Mouse (Mus musculus): ENCODE data around the gene Slc45a2. TPM values are rescaled to one million over a fixed set of nuclear protein-coding genes. Genes with fewer than 3 reads are reported as not detected.

The Slc45a2 gene
- polyA plus RNA-seq, 1 experiment: not detected

- Histone ChIP-seq H3K4me3 (ENCODE audit: insufficient read depth, poor library complexity, severe bottlenecking) (no peak overlapping the region), H3ac (ENCODE audit: control insufficient read depth, insufficient read length, low read depth) (no peak overlapping the region), H3K27me3 (ENCODE audit: control insufficient read depth, insufficient read depth, insufficient read length) (no peaks in the 10 kb centered on the region), H3K79me2 (ENCODE audit: control insufficient read depth, insufficient read depth) (no peaks in the 10 kb centered on the region), H3K79me3 (ENCODE audit: low read depth) (no peaks in the 10 kb centered on the region), H3K36me3 (ENCODE audit: control insufficient read depth, insufficient read depth) (no peaks in the 10 kb centered on the region)
- TF ChIP-seq MAX (IDR thresholded peaks at IDR 0.05): no peak
- no peak for TF ChIP-seq FOSL1 (IDR thresholded peaks at IDR 0.05; ENCODE audit: insufficient read depth, low read length, poor library complexity, severe bottlenecking)
- no peak for TF ChIP-seq CTCF (IDR thresholded peaks at IDR 0.05; ENCODE audit: control insufficient read depth, insufficient read depth, insufficient read length)
- TF ChIP-seq USF1 (IDR thresholded peaks at IDR 0.05; ENCODE audit: low read depth): no peak
- no peak for TF ChIP-seq MYOD1 (IDR thresholded peaks at IDR 0.05; ENCODE audit: control insufficient read depth, insufficient read length, low read depth)
- no peak for TF ChIP-seq CEBPB (IDR thresholded peaks at IDR 0.05; ENCODE audit: low read depth)
- no peak for TF ChIP-seq MYOG (IDR thresholded peaks at IDR 0.05; ENCODE audit: control insufficient read depth, extremely low read depth, insufficient read length)
Measured at GRCm38 (mm10) chr15:10955156-10955555, 45.4 kb upstream of the Slc45a2 start.

- Histone ChIP-seq H3K79me2 (ENCODE audit: control insufficient read depth, insufficient read depth) (no peaks in the 10 kb centered on the region), H3K79me3 (ENCODE audit: low read depth) (no peaks in the 10 kb centered on the region), H3K27me3 (ENCODE audit: control insufficient read depth, insufficient read depth, insufficient read length) (no peaks in the 10 kb centered on the region), H3K36me3 (ENCODE audit: control insufficient read depth, insufficient read depth) (no peaks in the 10 kb centered on the region), H3K4me3 (ENCODE audit: insufficient read depth, poor library complexity, severe bottlenecking) (no peak overlapping the region), H3ac (ENCODE audit: control insufficient read depth, insufficient read length, low read depth) (no peak overlapping the region)
- TF ChIP-seq CTCF (IDR thresholded peaks at IDR 0.05; ENCODE audit: control insufficient read depth, insufficient read depth, insufficient read length) (no peak), MAX (IDR thresholded peaks at IDR 0.05) (no peak), MYOG (IDR thresholded peaks at IDR 0.05; ENCODE audit: control insufficient read depth, extremely low read depth, insufficient read length) (no peak), CEBPB (IDR thresholded peaks at IDR 0.05; ENCODE audit: low read depth) (no peak), FOSL1 (IDR thresholded peaks at IDR 0.05; ENCODE audit: insufficient read depth, low read length, poor library complexity, severe bottlenecking) (no peak), MYOD1 (IDR thresholded peaks at IDR 0.05; ENCODE audit: control insufficient read depth, insufficient read length, low read depth) (no peak), USF1 (IDR thresholded peaks at IDR 0.05; ENCODE audit: low read depth) (no peak)
Measured at GRCm38 (mm10) chr15:10956706-10957105, 43.8 kb upstream of the Slc45a2 start.

DNA sequence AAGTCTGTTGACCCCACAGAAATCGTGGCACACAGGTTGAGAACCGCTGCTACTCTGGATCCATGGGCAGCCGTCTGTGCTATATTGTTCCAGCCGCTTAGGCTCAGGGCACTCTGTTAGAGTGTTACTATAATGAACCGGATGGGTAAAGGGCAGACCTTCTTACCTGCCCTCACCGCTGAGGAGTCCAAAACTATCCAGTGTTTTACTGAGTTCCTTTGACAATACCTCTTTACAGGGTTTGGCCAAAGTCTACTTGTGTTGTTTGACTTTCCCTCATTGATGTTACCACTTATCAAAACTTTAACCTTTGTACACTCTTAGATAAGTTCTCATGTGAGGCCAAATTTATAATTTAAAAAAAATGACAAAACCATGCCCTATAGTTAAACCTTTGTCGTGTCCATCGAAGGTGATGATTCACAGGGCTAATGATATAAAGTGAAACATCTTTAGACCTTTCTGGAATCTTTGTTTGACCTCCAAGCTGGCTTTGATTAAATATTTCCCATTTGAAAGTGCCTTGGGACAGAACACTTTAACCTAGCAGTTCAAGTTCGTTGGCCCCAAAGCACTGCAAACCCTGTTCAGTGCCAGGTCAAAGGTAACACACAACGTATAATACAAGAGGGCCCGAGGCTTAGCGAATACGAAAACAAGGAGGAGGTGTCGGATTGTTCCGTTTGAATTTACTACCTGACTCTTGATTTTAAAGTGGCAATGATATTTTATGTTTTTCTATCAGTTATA, 41.1 kb upstream of the Slc45a2 start:
- no peaks in the 10 kb centered on the region for H3K79me2 ChIP-seq (ENCODE audit: control insufficient read depth, insufficient read depth)
- H3K79me3 ChIP-seq (ENCODE audit: low read depth): no peaks in the 10 kb centered on the region
- H3K27me3 ChIP-seq (ENCODE audit: control insufficient read depth, insufficient read depth, insufficient read length): no peaks in the 10 kb centered on the region
- no peak overlapping the region for H3ac ChIP-seq (ENCODE audit: control insufficient read depth, insufficient read length, low read depth)
- no peaks in the 10 kb centered on the region for H3K36me3 ChIP-seq (ENCODE audit: control insufficient read depth, insufficient read depth)
- TF ChIP-seq USF1 (IDR thresholded peaks at IDR 0.05; ENCODE audit: low read depth) (no peak), FOSL1 (IDR thresholded peaks at IDR 0.05; ENCODE audit: insufficient read depth, low read length, poor library complexity, severe bottlenecking) (no peak), MYOD1 (IDR thresholded peaks at IDR 0.05; ENCODE audit: control insufficient read depth, insufficient read length, low read depth) (no peak), MYOG (IDR thresholded peaks at IDR 0.05; ENCODE audit: control insufficient read depth, extremely low read depth, insufficient read length) (no peak), CEBPB (IDR thresholded peaks at IDR 0.05; ENCODE audit: low read depth) (no peak), CTCF (IDR thresholded peaks at IDR 0.05; ENCODE audit: control insufficient read depth, insufficient read depth, insufficient read length) (no peak), MAX (IDR thresholded peaks at IDR 0.05) (no peak)
- H3K4me3 ChIP-seq (ENCODE audit: insufficient read depth, poor library complexity, severe bottlenecking): no peak overlapping the region

DNA sequence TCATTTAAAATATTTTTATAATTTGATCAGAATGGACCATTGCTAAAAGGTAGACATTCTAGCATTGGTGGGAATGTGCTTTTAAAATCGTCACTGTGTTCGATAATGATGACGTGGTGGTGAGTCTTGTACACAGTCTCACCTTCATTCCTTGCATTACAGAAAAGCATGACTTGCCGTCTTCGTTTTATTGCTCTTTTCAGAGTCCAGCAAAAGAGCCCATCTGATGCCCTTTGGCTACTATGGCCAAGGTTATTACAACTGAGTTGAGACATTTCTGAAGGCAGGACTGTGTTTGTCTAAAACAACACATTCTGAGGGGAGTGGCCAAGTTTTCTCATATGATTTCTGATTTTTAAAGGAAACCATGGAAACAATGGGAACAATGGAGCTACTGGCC, 40.3 kb upstream of the Slc45a2 start:
- no peak overlapping the region for H3K4me3 ChIP-seq (ENCODE audit: insufficient read depth, poor library complexity, severe bottlenecking)
- no peaks in the 10 kb centered on the region for H3K79me3 ChIP-seq (ENCODE audit: low read depth)
- TF ChIP-seq CEBPB (IDR thresholded peaks at IDR 0.05; ENCODE audit: low read depth) (no peak), MAX (IDR thresholded peaks at IDR 0.05) (no peak), CTCF (IDR thresholded peaks at IDR 0.05; ENCODE audit: control insufficient read depth, insufficient read depth, insufficient read length) (no peak), USF1 (IDR thresholded peaks at IDR 0.05; ENCODE audit: low read depth) (no peak), FOSL1 (IDR thresholded peaks at IDR 0.05; ENCODE audit: insufficient read depth, low read length, poor library complexity, severe bottlenecking) (no peak), MYOG (IDR thresholded peaks at IDR 0.05; ENCODE audit: control insufficient read depth, extremely low read depth, insufficient read length) (no peak), MYOD1 (IDR thresholded peaks at IDR 0.05; ENCODE audit: control insufficient read depth, insufficient read length, low read depth) (no peak)
- H3K79me2 ChIP-seq (ENCODE audit: control insufficient read depth, insufficient read depth): no peaks in the 10 kb centered on the region
- H3K36me3 ChIP-seq (ENCODE audit: control insufficient read depth, insufficient read depth): no peaks in the 10 kb centered on the region
- H3ac ChIP-seq (ENCODE audit: control insufficient read depth, insufficient read length, low read depth): no peak overlapping the region
- H3K27me3 ChIP-seq (ENCODE audit: control insufficient read depth, insufficient read depth, insufficient read length): no peaks in the 10 kb centered on the region

DNA sequence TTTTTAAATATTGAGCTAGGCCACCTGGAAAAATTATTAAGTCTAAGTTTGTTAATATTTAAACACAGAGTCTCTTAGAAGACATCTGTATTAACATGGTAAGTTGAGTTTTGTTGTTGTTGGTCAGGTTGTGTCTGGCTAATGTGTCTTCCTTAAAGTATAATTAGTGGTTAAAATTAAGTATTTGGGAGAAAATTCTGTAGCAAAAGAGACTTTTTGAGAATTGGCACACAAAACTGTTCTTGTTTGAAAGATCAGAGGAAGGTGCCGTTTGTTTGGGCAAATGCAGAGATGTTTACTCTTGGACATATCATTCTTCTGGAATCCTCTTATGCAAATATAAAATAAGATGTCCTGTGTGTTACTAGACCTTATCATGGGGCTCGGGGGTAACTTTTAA, 37.9 kb upstream of the Slc45a2 start:
- H3K36me3 ChIP-seq (ENCODE audit: control insufficient read depth, insufficient read depth): no peaks in the 10 kb centered on the region
- no peaks in the 10 kb centered on the region for H3K79me2 ChIP-seq (ENCODE audit: control insufficient read depth, insufficient read depth)
- H3K4me3 ChIP-seq (ENCODE audit: insufficient read depth, poor library complexity, severe bottlenecking): no peak overlapping the region
- no peaks in the 10 kb centered on the region for H3K27me3 ChIP-seq (ENCODE audit: control insufficient read depth, insufficient read depth, insufficient read length)
- no peak overlapping the region for H3ac ChIP-seq (ENCODE audit: control insufficient read depth, insufficient read length, low read depth)
- no peak for TF ChIP-seq MYOG (IDR thresholded peaks at IDR 0.05; ENCODE audit: control insufficient read depth, extremely low read depth, insufficient read length)
- TF ChIP-seq CTCF (IDR thresholded peaks at IDR 0.05; ENCODE audit: control insufficient read depth, insufficient read depth, insufficient read length): no peak
- TF ChIP-seq FOSL1 (IDR thresholded peaks at IDR 0.05; ENCODE audit: insufficient read depth, low read length, poor library complexity, severe bottlenecking): no peak
- TF ChIP-seq USF1 (IDR thresholded peaks at IDR 0.05; ENCODE audit: low read depth): no peak
- TF ChIP-seq MAX (IDR thresholded peaks at IDR 0.05): no peak
- no peak for TF ChIP-seq MYOD1 (IDR thresholded peaks at IDR 0.05; ENCODE audit: control insufficient read depth, insufficient read length, low read depth)
- TF ChIP-seq CEBPB (IDR thresholded peaks at IDR 0.05; ENCODE audit: low read depth): no peak
- H3K79me3 ChIP-seq (ENCODE audit: low read depth): no peaks in the 10 kb centered on the region
